Mouse (Mus musculus) lung, adult 2 months (tissue): ENCODE measurements around the gene Cast.

Experiments used
- CTCF ChIP-seq: fragments of 200-500 bp; IDR thresholded peaks from 2 replicates; pipeline ENCODE4 v1.5.1; 2011; ENCODE audit warnings: mild to moderate bottlenecking, low read length, control low read depth; ENCODE audit not compliant: insufficient read depth
- POLR2A ChIP-seq: fragments of 200-500 bp; IDR thresholded peaks from 2 replicates; pipeline ENCODE4 v1.6.1; 2011; ENCODE audit warnings: low read depth, mild to moderate bottlenecking, control low read depth, low read length, borderline replicate concordance; ENCODE audit errors: extremely low read depth

DNA sequence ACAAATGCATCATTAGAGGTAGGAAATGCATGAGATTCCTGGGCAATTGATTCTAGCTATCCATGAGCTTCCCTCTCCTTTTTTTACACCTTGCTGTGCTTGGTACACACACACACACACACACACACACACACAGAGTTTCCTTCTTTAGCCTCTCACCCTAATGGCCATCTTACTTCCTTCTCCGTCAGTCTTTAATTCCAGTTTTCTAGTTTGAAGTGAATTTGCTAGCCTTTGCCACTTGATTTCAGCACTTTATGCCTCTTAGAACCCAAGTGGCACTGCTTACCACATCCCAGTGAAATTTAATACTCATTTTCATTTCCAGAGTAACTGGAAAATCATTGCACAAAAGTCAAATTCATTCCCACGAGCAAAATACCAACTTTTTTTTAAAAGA is 41.4 kb downstream of the Cast start:
- no peak for TF ChIP-seq CTCF
- TF ChIP-seq POLR2A = no peak
